Mouse (Mus musculus): ENCODE results near the gene Rras2. TPM values are rescaled to one million over a fixed set of nuclear protein-coding genes. Genes with fewer than 3 reads are reported as not detected.
A peak's percentile ranks its signal among the peaks of the same experiment; 100 is the strongest.

The Rras2 gene
- polyA plus RNA-seq, 1 experiment from 2014 or later: 15.8 TPM

DNA sequence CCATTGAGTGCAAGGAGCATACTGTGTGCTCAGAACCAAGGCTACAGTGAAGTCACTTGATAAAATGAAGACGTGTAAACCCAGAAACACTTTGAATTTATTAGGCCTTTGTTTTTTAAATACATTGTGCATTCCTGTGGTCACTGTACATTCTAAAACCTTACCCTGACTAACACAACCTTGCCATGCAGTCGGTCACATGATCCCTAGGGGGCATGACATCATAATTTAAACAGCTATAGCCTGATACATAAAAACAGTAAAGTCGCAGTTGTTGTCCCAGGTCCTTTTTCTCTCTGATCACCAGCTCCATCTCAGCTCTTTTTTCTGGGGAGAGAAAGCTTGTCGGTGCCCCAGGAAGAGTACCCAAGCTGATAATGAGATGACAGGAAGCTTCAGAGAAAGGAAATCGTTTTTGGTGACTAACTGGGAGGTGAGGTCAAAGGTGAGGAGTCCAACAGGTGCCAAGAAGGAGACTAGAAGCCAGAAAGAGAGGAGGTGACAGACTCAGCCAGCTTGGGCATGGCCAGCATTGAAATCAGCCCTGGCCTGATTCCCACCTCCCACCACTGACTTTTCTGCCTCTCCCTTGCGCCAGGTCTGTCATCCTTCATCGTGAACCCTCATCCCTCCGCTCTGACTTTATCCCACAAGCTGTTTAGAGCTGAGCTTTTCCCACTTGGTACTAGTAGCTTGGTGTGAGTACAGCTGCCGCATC lies 105.7 kb downstream of the Rras2 start:
- Histone ChIP-seq H3K4me1 (replicated peaks) (peaks cover 8% of the 10 kb centered on the region), H3K9me3 (no peaks in the 10 kb centered on the region), H3K9ac (no peak overlapping the region), H3K4me2 (no peak overlapping the region), H3K36me3 (no peaks in the 10 kb centered on the region), H3K27me3 (no peaks in the 10 kb centered on the region), H3K27ac (no peak overlapping the region), H3K4me3 (no peak overlapping the region)
- ATAC-seq (ENCODE audit: low FRiP score): no peak
- WGBS: 67% methylated on average over 9 of the region's 9 CpGs

- no peak for ATAC-seq (ENCODE audit: low FRiP score)
- no peaks in the 10 kb centered on the region; the same call in 1 of the 2 replicates for H3K27me3 ChIP-seq
- H3K9me3 ChIP-seq: no peaks in the 10 kb centered on the region
- no peaks in the 10 kb centered on the region for H3K36me3 ChIP-seq
- no peak overlapping the region for H3K4me3 ChIP-seq
- WGBS: 69% methylated on average over 5 of the region's 5 CpGs
- H3K4me1 ChIP-seq (replicated peaks): peaks cover 30% of the 10 kb centered on the region
- H3K4me2 ChIP-seq: no peak overlapping the region
- H3K9ac ChIP-seq: no peak overlapping the region
- H3K27ac ChIP-seq: no peak overlapping the region
These were observed 110.0 kb downstream of the Rras2 start for GRCm38 (mm10) chr7:114007565-114007964.

- H3K27ac ChIP-seq: no peak overlapping the region
- H3K4me1 ChIP-seq (replicated peaks): peaks cover 26% of the 10 kb centered on the region
- no peak overlapping the region for H3K9ac ChIP-seq
- H3K27me3 ChIP-seq: no peaks in the 10 kb centered on the region; the same call in 1 of the 2 replicates
- H3K9me3 ChIP-seq: no peaks in the 10 kb centered on the region
- H3K4me2 ChIP-seq: no peak overlapping the region
- H3K4me3 ChIP-seq: no peak overlapping the region
- WGBS: 83% methylated on average over 8 of the region's 8 CpGs
- no peaks in the 10 kb centered on the region for H3K36me3 ChIP-seq
- ATAC-seq (ENCODE audit: low FRiP score): no peak
These were observed 111.1 kb downstream of the Rras2 start for GRCm38 (mm10) chr7:114006456-114006855.

DNA sequence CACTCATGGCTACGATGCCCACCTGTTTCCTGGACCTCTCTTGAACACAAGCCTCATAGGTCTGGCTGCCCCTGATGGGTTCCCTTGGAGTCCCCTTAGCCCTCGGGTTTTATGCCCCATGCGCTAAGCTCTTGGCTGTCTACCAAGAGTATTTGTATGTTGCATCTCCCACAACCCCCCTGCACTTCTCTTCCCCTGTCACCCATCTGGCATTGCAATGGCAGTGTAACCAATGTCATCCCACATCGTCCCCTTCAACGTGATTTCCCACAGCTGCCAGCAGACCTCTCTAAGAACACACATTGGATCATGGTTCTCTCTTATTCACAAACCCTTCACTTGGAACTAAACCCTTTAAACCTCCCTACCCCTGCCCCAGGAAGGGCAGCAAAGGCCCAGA lies 112.1 kb downstream of the Rras2 start:
- H3K4me2 ChIP-seq: no peak overlapping the region
- no peak overlapping the region for H3K9ac ChIP-seq
- ATAC-seq (ENCODE audit: low FRiP score): no peak
- H3K9me3 ChIP-seq: no peaks in the 10 kb centered on the region
- H3K27me3 ChIP-seq: no peaks in the 10 kb centered on the region; the same call in 1 of the 2 replicates
- WGBS: 72% methylated on average over 5 of the region's 5 CpGs
- no peak overlapping the region for H3K27ac ChIP-seq
- no peak overlapping the region for H3K4me3 ChIP-seq
- H3K36me3 ChIP-seq: no peaks in the 10 kb centered on the region
- H3K4me1 ChIP-seq (replicated peaks): peaks cover 26% of the 10 kb centered on the region

- peaks cover 26% of the 10 kb centered on the region for H3K4me1 ChIP-seq (replicated peaks)
- no peak overlapping the region for H3K4me3 ChIP-seq
- no peak overlapping the region for H3K9ac ChIP-seq
- no peak overlapping the region for H3K27ac ChIP-seq
- H3K36me3 ChIP-seq: no peaks in the 10 kb centered on the region
- no peaks in the 10 kb centered on the region; the same call in 1 of the 2 replicates for H3K27me3 ChIP-seq
- ATAC-seq (ENCODE audit: low FRiP score): no peak
- WGBS: 7% methylated on average over 5 of the region's 5 CpGs
- H3K9me3 ChIP-seq: no peaks in the 10 kb centered on the region
- H3K4me2 ChIP-seq: 0 out of 2 replicates have a peak overlapping the region, but pooled peaks have one; percentile 15
These were observed 113.4 kb downstream of the Rras2 start for GRCm38 (mm10) chr7:114004171-114004570.

GRCm38 (mm10) chr7:113997675-113998354 lies 119.8 kb downstream of the Rras2 start:
- peaks cover 24% of the 10 kb centered on the region for H3K4me1 ChIP-seq (replicated peaks)
- no peak overlapping the region for H3K27ac ChIP-seq
- H3K27me3 ChIP-seq: no peaks in the 10 kb centered on the region
- no peaks in the 10 kb centered on the region for H3K9me3 ChIP-seq
- H3K9ac ChIP-seq: no peak overlapping the region
- no peaks in the 10 kb centered on the region for H3K36me3 ChIP-seq
- H3K4me2 ChIP-seq: no peak overlapping the region
- WGBS: 76% methylated on average over 7 of the region's 7 CpGs
- ATAC-seq (ENCODE audit: low FRiP score): no peak; the same call in 1 of the 2 replicates
- H3K4me3 ChIP-seq: no peak overlapping the region

Other genes with a start within 250 kb of the Rras2 start
- 91.4 and 93.4 TPM in 2 replicates for gene Copb1, start 136.9 kb upstream of the Rras2 start, polyA plus RNA-seq (2015; fragmentation: Nextera tagmentation; extraction: Ambion mirVana)
- 377 and 380 TPM in 2 replicates for gene Psma1, start 158.3 kb upstream of the Rras2 start, polyA plus RNA-seq (2015; fragmentation: Nextera tagmentation; extraction: Ambion mirVana)

Data from hindbrain, embryonic 13.5 days (tissue).